ENCODE assay signal across 8 mouse cellular contexts in genomic region chr7:19002848-19003498, GRCm38 (mm10). TPM values are rescaled to one million over a fixed set of nuclear protein-coding genes. Genes with fewer than 3 reads are reported as not detected.
DNase-seq lines count a peak whose midpoint lies in the region; ATAC-seq lines count a peak whose summit lies in the region.

No protein-coding gene starts in this region.

- no peaks in the 10 kb centered on the region for H3K9me3 ChIP-seq in intestine, embryonic 14.5 days (ENCODE audit: control insufficient read depth, low read length)
- H3K9me3 ChIP-seq in midbrain, embryonic 10.5 days (replicated peaks) = no peaks in the 10 kb centered on the region

- WGBS in intestine, embryonic 14.5 days = 2% methylated on average over 17 of the region's 17 CpGs
- WGBS in midbrain, embryonic 10.5 days = 4% methylated on average over 17 of the region's 17 CpGs

- peak; percentile 75 for DNase-seq in 3134 (ENCODE audit: extremely low read depth, insufficient read length, low spot score)
- DNase-seq in adrenal gland, adult 2 months = peak; percentile 85
- peak; percentile 85 for DNase-seq in embryo, embryonic 9.5 days (ENCODE audit: extremely low spot score)
- peak; percentile 47 to 75 for DNase-seq in gastrocnemius, postnatal 36 days
- peak; percentile 88 for DNase-seq in intestine, embryonic 14.5 days (ENCODE audit: low spot score)
- DNase-seq in left cerebral cortex, postnatal 36 days (ENCODE audit: low spot score in 2 of 2) = peak; percentile 79 to 83
- peak; percentile 79 for DNase-seq in midbrain, embryonic 10.5 days (ENCODE audit: low spot score)
- peak; percentile 49 to 56 for DNase-seq in spleen, adult 18-20 months

- intact Hi-C loops in gastrocnemius, postnatal 36 days (cut with DNase I) = no loop called here
- intact Hi-C loops in left cerebral cortex, postnatal 36 days (cut with DNase I) = loop anchor here (5.0 kb wide), 1 partner anchor 111 kb away; no protein-coding TSS in a partner anchor

- H3K4me3 ChIP-seq in intestine, embryonic 14.5 days (ENCODE audit: low read depth, low read length) = peak overlapping the region; percentile 37
- H3K4me3 ChIP-seq in midbrain, embryonic 10.5 days = peak overlapping the region; percentile 55

- peak overlapping the region; percentile 54 for H3K9ac ChIP-seq in intestine, embryonic 14.5 days (ENCODE audit: low read length)

- peak overlapping the region; percentile 65 for H3K27ac ChIP-seq in intestine, embryonic 14.5 days (ENCODE audit: low read depth)
- H3K27ac ChIP-seq in midbrain, embryonic 10.5 days (replicated peaks) = peak overlapping the region; percentile 91

- peak; percentile 16 for ATAC-seq in intestine, embryonic 14.5 days (replicated peaks; ENCODE audit: low FRiP score, low TSS enrichment, low read depth)

- H3K27me3 ChIP-seq in intestine, embryonic 14.5 days (replicated peaks; ENCODE audit: control insufficient read depth, insufficient read depth, low read length) = no peaks in the 10 kb centered on the region
- no peaks in the 10 kb centered on the region for H3K27me3 ChIP-seq in midbrain, embryonic 10.5 days (ENCODE audit: low read depth, poor library complexity, severe bottlenecking)

- peak overlapping the region; percentile 68 for H3K4me2 ChIP-seq in intestine, embryonic 14.5 days (ENCODE audit: low read length)

- peaks cover 37% of the 10 kb centered on the region for H3K4me1 ChIP-seq in intestine, embryonic 14.5 days (replicated peaks; ENCODE audit: control insufficient read depth, insufficient read depth, low read length)
- H3K4me1 ChIP-seq in midbrain, embryonic 10.5 days = peaks cover 78% of the 10 kb centered on the region

- H3K36me3 ChIP-seq in intestine, embryonic 14.5 days (ENCODE audit: control insufficient read depth, insufficient read depth, low read length) = peaks cover 27% of the 10 kb centered on the region
- peaks cover 36% of the 10 kb centered on the region for H3K36me3 ChIP-seq in midbrain, embryonic 10.5 days

RNA-seq across cellular contexts. Expression of gene Irf2bp1, which starts 0.9 kb away (rescaled TPM):
- 10 to 100 TPM; 36.8 to 44.3 TPM for total RNA-seq in adrenal gland, adult 2 months (2021)
- 74.8 and 78.3 TPM in 2 replicates for polyA plus RNA-seq in adrenal gland, adult 2 months (2012; rRNA removed)
- 10 to 100 TPM; 13.8 to 15.1 TPM for total RNA-seq in gastrocnemius, postnatal 36 days (2021)
- 29.5 and 29.6 TPM in 2 replicates for polyA plus RNA-seq in intestine, embryonic 14.5 days (2014; fragmentation: Nextera tagmentation; extraction: Ambion mirVana)
- total RNA-seq in left cerebral cortex, postnatal 36 days (2021) = 10 to 100 TPM; 46.3 to 53.5 TPM
- 21.4 and 23.5 TPM in 2 replicates for polyA plus RNA-seq in midbrain, embryonic 10.5 days (2016; fragmentation: Nextera tagmentation; extraction: Ambion mirVana)

RNA-seq across cellular contexts. Expression of gene Mypop, which starts 11.9 kb away (rescaled TPM):
- 10 to 100 TPM in 1 of 2 experiments, 1 to 10 TPM in 1; 8.9 to 16.8 TPM for total RNA-seq in adrenal gland, adult 2 months (2021)
- 36.5 and 39.8 TPM in 2 replicates for polyA plus RNA-seq in adrenal gland, adult 2 months (2012; rRNA removed)
- 1 to 10 TPM; 4.7 to 6.4 TPM for total RNA-seq in gastrocnemius, postnatal 36 days (2021)
- 2.8 and 3.2 TPM in 2 replicates for polyA plus RNA-seq in intestine, embryonic 14.5 days (2014; fragmentation: Nextera tagmentation; extraction: Ambion mirVana)
- 10 to 100 TPM; 53.5 to 55.3 TPM for total RNA-seq in left cerebral cortex, postnatal 36 days (2021)
- 4.0 and 4.1 TPM in 2 replicates for polyA plus RNA-seq in midbrain, embryonic 10.5 days (2016; fragmentation: Nextera tagmentation; extraction: Ambion mirVana)

RNA-seq across cellular contexts. Expression of gene Nanos2, which starts 15.8 kb away (rescaled TPM):
- not detected for total RNA-seq in adrenal gland, adult 2 months (2021)
- not detected in 2 replicates for polyA plus RNA-seq in adrenal gland, adult 2 months (2012; rRNA removed)
- not detected for total RNA-seq in gastrocnemius, postnatal 36 days (2021)
- polyA plus RNA-seq in intestine, embryonic 14.5 days (2014; fragmentation: Nextera tagmentation; extraction: Ambion mirVana) = not detected in 2 replicates
- 1 to 10 TPM in 1 of 2 experiments, under 1 TPM in 1; 0.47 to 1.3 TPM for total RNA-seq in left cerebral cortex, postnatal 36 days (2021)
- polyA plus RNA-seq in midbrain, embryonic 10.5 days (2016; fragmentation: Nextera tagmentation; extraction: Ambion mirVana) = 0.07 and 0.16 TPM in 2 replicates

RNA-seq across cellular contexts. Expression of gene Foxa3, which starts 20.4 kb away (rescaled TPM):
- total RNA-seq in adrenal gland, adult 2 months (2021) = not detected
- 0.08 and 0.24 TPM in 2 replicates for polyA plus RNA-seq in adrenal gland, adult 2 months (2012; rRNA removed)
- not detected for total RNA-seq in gastrocnemius, postnatal 36 days (2021)
- 21.6 and 21.9 TPM in 2 replicates for polyA plus RNA-seq in intestine, embryonic 14.5 days (2014; fragmentation: Nextera tagmentation; extraction: Ambion mirVana)
- total RNA-seq in left cerebral cortex, postnatal 36 days (2021) = not detected
- 0.09 TPM in 1 of 2 replicates, not detected in the other for polyA plus RNA-seq in midbrain, embryonic 10.5 days (2016; fragmentation: Nextera tagmentation; extraction: Ambion mirVana)

RNA-seq across cellular contexts. Expression of gene Sympk, which starts 21.2 kb away (rescaled TPM):
- 100 to 1,000 TPM in 1 of 2 experiments, 10 to 100 TPM in 1; 94.4 to 103 TPM for total RNA-seq in adrenal gland, adult 2 months (2021)
- 123 and 159 TPM in 2 replicates for polyA plus RNA-seq in adrenal gland, adult 2 months (2012; rRNA removed)
- 10 to 100 TPM; 61.8 to 65.7 TPM for total RNA-seq in gastrocnemius, postnatal 36 days (2021)
- polyA plus RNA-seq in intestine, embryonic 14.5 days (2014; fragmentation: Nextera tagmentation; extraction: Ambion mirVana) = 23.9 and 26.1 TPM in 2 replicates
- total RNA-seq in left cerebral cortex, postnatal 36 days (2021) = 100 to 1,000 TPM; 126 to 129 TPM
- polyA plus RNA-seq in midbrain, embryonic 10.5 days (2016; fragmentation: Nextera tagmentation; extraction: Ambion mirVana) = 40.3 and 45.7 TPM in 2 replicates

Comparison
In these comparisons a context has a peak if more than half of its experiments do, and no peak if none do; other contexts are left out.
1. Peak in every context shown above with its lines: DNase-seq, ATAC-seq, H3K4me3 ChIP-seq and H3K27ac ChIP-seq.